Mouse (Mus musculus) intestine, embryonic 15.5 days (tissue): ENCODE data around the gene Fam45a. TPM values are rescaled to one million over a fixed set of nuclear protein-coding genes. Genes with fewer than 3 reads are reported as not detected.
"Not testable (repeated sequence)": the region's sequence is repeated elsewhere in the genome, so short reads cannot be mapped to it uniquely, and the experiment has no call there.

Experiments
- ATAC-seq: fragments of 200-750 bp; cut with Nextera tagmentation; 2 replicates; pipeline ENCODE4 v1.8.0; 2017; ENCODE audit warnings: moderate TSS enrichment, moderate library complexity
- H3K27ac ChIP-seq: fragments of 300-500 bp; sonication (generic); 2 replicates; pipeline ENCODE4 v1.5.1; 2015; ENCODE audit warnings: mild to moderate bottlenecking, inconsistent platforms
- H3K27me3 ChIP-seq: fragments of 300-500 bp; sonication (generic); replicated peaks from 2 replicates; pipeline ENCODE4 v1.6.1; 2015; ENCODE audit warnings: inconsistent platforms
- H3K36me3 ChIP-seq: fragments of 300-500 bp; sonication (generic); 2 replicates; pipeline ENCODE4 v1.6.1; 2015; ENCODE audit warnings: inconsistent platforms
- H3K4me1 ChIP-seq: fragments of 300-500 bp; sonication (generic); replicated peaks from 2 replicates; pipeline ENCODE4 v1.6.1; 2015; ENCODE audit warnings: inconsistent platforms
- H3K4me2 ChIP-seq: fragments of 300-500 bp; sonication (generic); replicated peaks from 2 replicates; pipeline ENCODE4 v1.6.1; 2015; ENCODE audit warnings: mild to moderate bottlenecking, inconsistent platforms
- H3K4me3 ChIP-seq: fragments of 300-500 bp; sonication (generic); replicated peaks from 2 replicates; pipeline ENCODE4 v1.5.1; 2015; ENCODE audit warnings: inconsistent platforms
- H3K9ac ChIP-seq: fragments of 300-500 bp; sonication (generic); 2 replicates; pipeline ENCODE4 v1.6.1; 2015; ENCODE audit warnings: inconsistent platforms
- H3K9me3 ChIP-seq: fragments of 300-500 bp; sonication (generic); 2 replicates; pipeline ENCODE4 v1.6.1; 2016; ENCODE audit warnings: inconsistent platforms
- WGBS: fragments of 180-500 bp; shearing (Covaris S2); methylation state at CpG from one replicate; pipeline ENCODE4 v1.1.7; 2015; 5-methylcytosine and 5-hydroxymethylcytosine counted together
- polyA plus RNA-seq: library from polyadenylated mRNA; unstranded; fragments of >200 nt; fragmentation: Nextera tagmentation; extraction: Ambion mirVana; gene quantifications from 2 replicates; pipeline ENCODE4 v1.2.1, GENCODE M21; 2015

Fam45a gene
- polyA plus RNA-seq, 1 experiment from 2014 or later, result 32.0 TPM

DNA sequence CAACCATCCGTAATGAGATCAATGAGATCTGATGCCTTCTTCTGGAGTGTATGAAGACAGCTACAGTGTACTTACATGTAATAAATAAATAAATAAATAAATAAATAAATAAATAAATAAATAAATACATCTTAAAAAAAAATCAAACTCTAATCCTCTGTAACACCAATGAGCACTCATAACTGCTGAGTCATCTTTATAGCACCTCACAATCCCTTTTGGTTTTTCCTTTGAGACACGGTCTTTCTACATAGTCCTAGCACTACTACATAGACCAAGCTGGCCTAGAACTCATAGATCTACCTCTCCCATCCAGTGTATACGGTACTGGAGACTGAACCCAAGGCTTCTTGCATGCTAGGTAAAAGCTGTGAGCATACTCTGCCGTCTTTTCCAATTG, 54.8 kb downstream of the Fam45a start:
- H3K9ac ChIP-seq, H3K27me3 ChIP-seq, ATAC-seq, H3K4me3 ChIP-seq, H3K4me1 ChIP-seq, H3K4me2 ChIP-seq, H3K27ac ChIP-seq, H3K9me3 ChIP-seq: not testable (repeated sequence)
- peaks cover 16% of the 10 kb centered on the region; the same call in 1 of the 2 replicates for H3K36me3 ChIP-seq
- 95% methylated on average over 4 of the region's 4 CpGs for WGBS

- 94% methylated on average over 1 of the region's 1 CpGs for WGBS
- no peak overlapping the region for H3K9ac ChIP-seq
- H3K27ac ChIP-seq, result no peak overlapping the region
- H3K4me3 ChIP-seq, result no peak overlapping the region
- H3K9me3 ChIP-seq, result no peaks in the 10 kb centered on the region
- peaks cover 5% of the 10 kb centered on the region; the same call in 1 of the 2 replicates for H3K36me3 ChIP-seq
- H3K4me1 ChIP-seq, result no peaks in the 10 kb centered on the region
- ATAC-seq, result no peak
- H3K27me3 ChIP-seq, result no peaks in the 10 kb centered on the region
- H3K4me2 ChIP-seq, result no peak overlapping the region
Observed at GRCm38 (mm10) chr19:60870489-60870888, 59.1 kb downstream of the Fam45a start.

DNA sequence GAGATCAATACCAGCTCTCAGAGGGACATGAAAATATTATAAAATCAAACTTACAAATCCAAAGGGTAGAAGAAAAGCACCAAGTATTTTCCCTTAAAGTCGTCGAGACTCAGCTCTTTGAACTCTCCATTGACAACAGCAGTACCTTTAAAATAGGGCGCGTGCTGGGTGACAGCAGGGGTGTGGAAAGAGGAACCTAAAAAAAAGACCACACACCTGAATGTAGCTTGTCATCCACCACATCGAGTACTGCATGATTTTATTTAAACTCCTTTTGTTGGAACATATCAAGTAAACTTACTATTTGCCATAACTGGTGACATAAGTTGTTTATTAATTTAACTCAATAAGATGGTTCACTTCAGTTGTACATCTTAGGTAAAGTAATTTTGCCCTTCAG, 60.0 kb downstream of the Fam45a start:
- no peak overlapping the region for H3K27ac ChIP-seq
- no peak for ATAC-seq
- WGBS, result 90% methylated on average over 5 of the region's 5 CpGs
- peaks cover 5% of the 10 kb centered on the region; the same call in 1 of the 2 replicates for H3K36me3 ChIP-seq
- no peaks in the 10 kb centered on the region for H3K9me3 ChIP-seq
- H3K4me2 ChIP-seq, result no peak overlapping the region
- H3K27me3 ChIP-seq, result no peaks in the 10 kb centered on the region
- no peak overlapping the region for H3K9ac ChIP-seq
- no peaks in the 10 kb centered on the region for H3K4me1 ChIP-seq
- no peak overlapping the region for H3K4me3 ChIP-seq

DNA sequence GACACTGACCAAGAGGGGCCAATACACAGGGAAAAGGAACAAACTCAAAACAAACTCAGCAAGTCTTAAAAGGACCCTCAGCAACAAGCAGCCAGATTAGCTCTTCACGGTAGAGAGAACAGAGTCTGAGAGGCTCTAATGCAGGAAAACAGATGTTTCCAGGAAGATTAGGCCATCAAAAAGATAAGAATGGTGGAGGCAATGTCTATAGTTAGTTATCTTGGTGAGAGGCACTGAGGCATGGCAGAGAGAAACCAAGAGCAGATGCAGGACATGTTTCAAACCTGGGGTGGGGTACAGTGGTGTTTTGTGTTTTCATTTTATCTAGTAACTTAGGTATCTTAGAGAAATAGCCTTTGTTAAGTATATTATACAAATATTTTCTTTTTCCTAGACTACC, 60.9 kb downstream of the Fam45a start:
- no peaks in the 10 kb centered on the region for H3K4me1 ChIP-seq
- H3K36me3 ChIP-seq, result peaks cover 5% of the 10 kb centered on the region; the same call in 1 of the 2 replicates
- no peak overlapping the region for H3K4me3 ChIP-seq
- no peak overlapping the region for H3K4me2 ChIP-seq
- H3K9me3 ChIP-seq, result no peaks in the 10 kb centered on the region
- no peak for ATAC-seq
- no peak overlapping the region for H3K9ac ChIP-seq
- 66% methylated on average over 1 of the region's 1 CpGs for WGBS
- H3K27me3 ChIP-seq, result no peaks in the 10 kb centered on the region
- no peak overlapping the region for H3K27ac ChIP-seq

- H3K9me3 ChIP-seq, result no peaks in the 10 kb centered on the region
- WGBS, result 9% methylated on average over 4 of the region's 4 CpGs
- H3K27ac ChIP-seq, result peak overlapping the region; percentile 79
- H3K4me1 ChIP-seq, result no peaks in the 10 kb centered on the region
- H3K9ac ChIP-seq, result no peak overlapping the region
- H3K36me3 ChIP-seq, result peaks cover 3% of the 10 kb centered on the region; the same call in 1 of the 2 replicates
- peak overlapping the region; percentile 62 for H3K4me3 ChIP-seq
- H3K4me2 ChIP-seq, result peak overlapping the region; percentile 68
- ATAC-seq, result peak; percentile 3; the same call in 1 of the 2 replicates
- H3K27me3 ChIP-seq, result no peaks in the 10 kb centered on the region
Observed at GRCm38 (mm10) chr19:60873501-60873900, 62.1 kb downstream of the Fam45a start.

DNA sequence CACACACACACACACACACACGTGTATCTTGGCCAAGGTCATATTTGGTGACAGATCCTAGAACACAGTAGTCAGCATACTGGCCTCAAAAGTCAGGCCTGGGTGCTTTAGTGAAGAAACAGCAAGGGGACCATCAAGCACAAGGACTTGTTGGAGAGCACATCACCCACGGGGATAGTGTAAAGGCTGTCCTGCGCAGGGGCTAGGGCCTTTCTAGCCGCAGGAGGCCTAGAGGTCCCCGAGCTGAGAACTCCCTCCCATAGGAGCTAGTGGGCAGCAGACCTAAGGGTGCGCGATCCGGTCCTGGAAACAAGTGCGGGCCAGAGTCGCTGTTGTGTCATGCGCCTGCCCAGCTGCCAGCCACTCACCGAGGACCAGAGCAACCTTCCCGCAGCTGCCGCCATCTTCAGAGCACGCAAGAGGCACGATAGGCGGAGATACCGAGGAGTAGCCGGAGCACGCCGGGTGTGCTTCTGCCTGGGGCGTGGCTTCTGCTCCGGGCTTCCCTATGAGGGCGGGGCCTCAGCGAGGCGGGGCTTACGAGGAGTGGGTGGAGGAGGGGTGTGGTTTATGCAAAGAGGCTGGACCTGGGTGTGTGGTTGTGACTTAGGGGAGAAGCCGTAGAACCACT, 62.8 kb downstream of the Fam45a start, which contains the start of gene Prdx3:
Gene Prdx3 (minus strand): TSS at position 493 of the 631 bp plus-strand sequence.
- under 1% methylated on average over 28 of the region's 28 CpGs for WGBS

GRCm38 (mm10) chr19:60883129-60883528, 71.7 kb downstream of the Fam45a start:
- 10% methylated on average over 3 of the region's 3 CpGs for WGBS
- ATAC-seq, result peak; percentile 51; the same call in 1 of the 2 replicates
- H3K36me3 ChIP-seq, result no peaks in the 10 kb centered on the region
- no peaks in the 10 kb centered on the region for H3K27me3 ChIP-seq
- no peaks in the 10 kb centered on the region for H3K9me3 ChIP-seq
- no peak overlapping the region for H3K9ac ChIP-seq
- no peaks in the 10 kb centered on the region for H3K4me1 ChIP-seq
- H3K4me2 ChIP-seq, result no peak overlapping the region
- no peak overlapping the region for H3K27ac ChIP-seq
- no peak overlapping the region for H3K4me3 ChIP-seq

More for the DNA sequence above, 62.8 kb downstream of the Fam45a start, which contains the start of gene Prdx3:
- Histone ChIP-seq H3K4me1 (no peaks in the 10 kb centered on the region), H3K27me3 (no peaks in the 10 kb centered on the region), H3K4me2 (peak within 1 kb of the TSS; percentile 68), H3K36me3 (peaks cover 3% of the 10 kb centered on the region; the same call in 1 of the 2 replicates), H3K9ac (peak within 1 kb of the TSS; percentile 61), H3K9me3 (no peaks in the 10 kb centered on the region), H3K27ac (peak within 1 kb of the TSS; percentile 79), H3K4me3 (peak within 1 kb of the TSS; percentile 62)
- peak; percentile 99 for ATAC-seq

Other genes starting within 250 kb of the Fam45a start
- gene Cacul1, start 230.6 kb upstream of the Fam45a start, polyA plus RNA-seq, result 20.9 and 25.7 TPM in 2 replicates
- 1.1 and 1.3 TPM in 2 replicates for gene Nanos1, start 55.6 kb upstream of the Fam45a start, polyA plus RNA-seq
- gene Eif3a, start 20.9 kb upstream of the Fam45a start, polyA plus RNA-seq, result 138 and 140 TPM in 2 replicates
- gene Sfxn4, start 49.9 kb downstream of the Fam45a start, polyA plus RNA-seq, result 4.1 and 5.0 TPM in 2 replicates
- 150 and 158 TPM in 2 replicates for gene Prdx3, start 63.0 kb downstream of the Fam45a start, polyA plus RNA-seq
- 1.5 and 2.0 TPM in 2 replicates for gene Grk5, start 78.2 kb downstream of the Fam45a start, polyA plus RNA-seq